Mouse (Mus musculus) limb, embryonic 12.5 days (tissue): ENCODE data around the gene Insc. TPM values are rescaled to one million over a fixed set of nuclear protein-coding genes. Genes with fewer than 3 reads are reported as not detected.

ENCODE experiments used
- ATAC-seq: fragments of 200-750 bp; cut with Nextera tagmentation; 2 replicates; pipeline ENCODE4 v1.8.0; 2017; ENCODE audit warnings: low read depth, moderate TSS enrichment; ENCODE audit not compliant: insufficient number of reproducible peaks, insufficient read depth, low FRiP score, low TSS enrichment
- H3K27ac ChIP-seq: fragments of 300-500 bp; sonication (generic); 2 replicates; pipeline ENCODE4 v1.5.1; 2016; ENCODE audit warnings: mild to moderate bottlenecking, moderate library complexity
- H3K27me3 ChIP-seq: fragments of 300-500 bp; sonication (generic); 2 replicates; pipeline ENCODE4 v1.6.1; 2016; ENCODE audit warnings: mild to moderate bottlenecking, moderate library complexity
- H3K36me3 ChIP-seq: fragments of 300-500 bp; sonication (generic); 2 replicates; pipeline ENCODE4 v1.6.1; 2016; ENCODE audit warnings: mild to moderate bottlenecking, moderate library complexity
- H3K4me1 ChIP-seq: fragments of 300-500 bp; sonication (generic); replicated peaks from 2 replicates; pipeline ENCODE4 v1.6.1; 2016
- H3K4me2 ChIP-seq: fragments of 300-500 bp; sonication (generic); 2 replicates; pipeline ENCODE4 v1.6.1; 2016; ENCODE audit warnings: mild to moderate bottlenecking, moderate library complexity
- H3K4me3 ChIP-seq: fragments of 300-500 bp; sonication (generic); replicated peaks from 2 replicates; pipeline ENCODE4 v1.5.1; 2016; ENCODE audit warnings: mild to moderate bottlenecking
- H3K9ac ChIP-seq: fragments of 300-500 bp; sonication (generic); replicated peaks from 2 replicates; pipeline ENCODE4 v1.6.1; 2016; ENCODE audit warnings: mild to moderate bottlenecking, moderate library complexity
- H3K9me3 ChIP-seq: fragments of 300-500 bp; sonication (generic); 2 replicates; pipeline ENCODE4 v1.6.1; 2016; ENCODE audit warnings: mild to moderate bottlenecking, moderate library complexity
- WGBS: fragments of 180-500 bp; shearing (Covaris S2); methylation state at CpG from one replicate; pipeline ENCODE4 v1.1.7; 2016; 5-methylcytosine and 5-hydroxymethylcytosine counted together
- polyA plus RNA-seq: library from polyadenylated mRNA; unstranded; fragments of >200 nt; fragmentation: Nextera tagmentation; extraction: Ambion mirVana; gene quantifications from 2 replicates; pipeline ENCODE4 v1.2.1, GENCODE M21; 2016

Gene Insc
- polyA plus RNA-seq, 1 experiment from 2014 or later = 0.93 TPM

- Histone ChIP-seq H3K27ac (no peak overlapping the region), H3K4me3 (no peak overlapping the region), H3K9me3 (no peaks in the 10 kb centered on the region), H3K9ac (no peak overlapping the region), H3K4me1 (no peaks in the 10 kb centered on the region), H3K4me2 (no peak overlapping the region), H3K27me3 (no peaks in the 10 kb centered on the region), H3K36me3 (no peaks in the 10 kb centered on the region)
- WGBS = 34% methylated on average over 6 of the region's 6 CpGs
- no peak for ATAC-seq
Measured at GRCm38 (mm10) chr7:114874032-114874441, 130.5 kb downstream of the Insc start.

GRCm38 (mm10) chr7:114874579-114874978 is 131.1 kb downstream of the Insc start:
- 87% methylated on average over 2 of the region's 2 CpGs for WGBS
- Histone ChIP-seq H3K4me2 (no peak overlapping the region), H3K4me3 (no peak overlapping the region), H3K9ac (no peak overlapping the region), H3K27ac (no peak overlapping the region), H3K36me3 (no peaks in the 10 kb centered on the region), H3K9me3 (no peaks in the 10 kb centered on the region), H3K27me3 (no peaks in the 10 kb centered on the region), H3K4me1 (no peaks in the 10 kb centered on the region)
- no peak for ATAC-seq

- H3K9me3 ChIP-seq = no peaks in the 10 kb centered on the region
- no peak overlapping the region for H3K27ac ChIP-seq
- ATAC-seq = no peak
- H3K4me3 ChIP-seq = no peak overlapping the region
- H3K27me3 ChIP-seq = peaks cover 4% of the 10 kb centered on the region; the same call in 1 of the 2 replicates
- 64% methylated on average over 2 of the region's 2 CpGs for WGBS
- no peak overlapping the region for H3K9ac ChIP-seq
- H3K4me2 ChIP-seq = no peak overlapping the region
- no peaks in the 10 kb centered on the region for H3K36me3 ChIP-seq
- H3K4me1 ChIP-seq = no peaks in the 10 kb centered on the region
Measured at GRCm38 (mm10) chr7:114883602-114884001, 140.1 kb downstream of the Insc start.

- 81% methylated on average over 4 of the region's 4 CpGs for WGBS
Measured at GRCm38 (mm10) chr7:114886933-114887332, 143.4 kb downstream of the Insc start.

GRCm38 (mm10) chr7:114890215-114890614 is 146.7 kb downstream of the Insc start:
- Histone ChIP-seq H3K27ac (no peak overlapping the region), H3K36me3 (no peaks in the 10 kb centered on the region), H3K9me3 (no peaks in the 10 kb centered on the region), H3K4me3 (no peak overlapping the region), H3K4me2 (no peak overlapping the region), H3K27me3 (no peaks in the 10 kb centered on the region), H3K9ac (no peak overlapping the region), H3K4me1 (no peaks in the 10 kb centered on the region)
- WGBS = 91% methylated on average over 4 of the region's 4 CpGs
- no peak for ATAC-seq

More at GRCm38 (mm10) chr7:114886933-114887332, 143.4 kb downstream of the Insc start:
- Histone ChIP-seq H3K27me3 (peaks cover 4% of the 10 kb centered on the region; the same call in 1 of the 2 replicates), H3K4me2 (no peak overlapping the region), H3K4me1 (no peaks in the 10 kb centered on the region), H3K9me3 (no peaks in the 10 kb centered on the region), H3K36me3 (no peaks in the 10 kb centered on the region), H3K27ac (no peak overlapping the region), H3K4me3 (no peak overlapping the region), H3K9ac (no peak overlapping the region)
- ATAC-seq = no peak

- Histone ChIP-seq H3K9me3 (no peaks in the 10 kb centered on the region), H3K27me3 (no peaks in the 10 kb centered on the region), H3K9ac (no peak overlapping the region), H3K36me3 (no peaks in the 10 kb centered on the region), H3K4me3 (no peak overlapping the region), H3K27ac (no peak overlapping the region), H3K4me2 (no peak overlapping the region), H3K4me1 (no peaks in the 10 kb centered on the region)
- ATAC-seq = no peak
Measured at GRCm38 (mm10) chr7:114892618-114893257, 149.2 kb downstream of the Insc start.

GRCm38 (mm10) chr7:114893889-114894288 is 150.4 kb downstream of the Insc start:
- ATAC-seq = no peak
- H3K4me2 ChIP-seq = no peak overlapping the region
- H3K9ac ChIP-seq = no peak overlapping the region
- H3K27ac ChIP-seq = no peak overlapping the region
- no peaks in the 10 kb centered on the region for H3K4me1 ChIP-seq
- H3K36me3 ChIP-seq = no peaks in the 10 kb centered on the region
- 89% methylated on average over 1 of the region's 1 CpGs for WGBS
- no peaks in the 10 kb centered on the region for H3K9me3 ChIP-seq
- no peaks in the 10 kb centered on the region for H3K27me3 ChIP-seq
- H3K4me3 ChIP-seq = no peak overlapping the region

GRCm38 (mm10) chr7:114896966-114897697 is 153.6 kb downstream of the Insc start:
- no peak overlapping the region for H3K9ac ChIP-seq
- no peak for ATAC-seq
- H3K4me3 ChIP-seq = no peak overlapping the region
- no peak overlapping the region for H3K27ac ChIP-seq
- no peak overlapping the region for H3K4me2 ChIP-seq
- no peaks in the 10 kb centered on the region for H3K4me1 ChIP-seq
- H3K36me3 ChIP-seq = no peaks in the 10 kb centered on the region
- H3K9me3 ChIP-seq = no peaks in the 10 kb centered on the region
- H3K27me3 ChIP-seq = no peaks in the 10 kb centered on the region
- 62% methylated on average over 15 of the region's 15 CpGs for WGBS

Other genes starting within 250 kb of the Insc start
- gene Cyp2r1, start 180.7 kb upstream of the Insc start, polyA plus RNA-seq = 1.4 and 1.6 TPM in 2 replicates
- 0.86 and 1.1 TPM in 2 replicates for gene Calca, start 107.3 kb upstream of the Insc start, polyA plus RNA-seq
- not detected in 2 replicates for gene Calcb, start 25.1 kb upstream of the Insc start, polyA plus RNA-seq